Mouse (Mus musculus): ENCODE results near the gene Mycbpap.

The Mycbpap gene

GRCm38 (mm10) chr11:94521219-94521843 lies at the start of gene Mycbpap:
Gene Mycbpap (minus strand): TSS chr11:94521742.
- peak; percentile 51 for DNase-seq (ENCODE audit: low read depth, low spot score)
- no peaks in the 10 kb centered on the region for H3K36me3 ChIP-seq (ENCODE audit: control insufficient read depth, insufficient read depth, low read length, poor library complexity, severe bottlenecking)

GRCm38 (mm10) chr11:94570612-94571011 lies 49.1 kb upstream of the Mycbpap start:
- Histone ChIP-seq H3K36me3 (ENCODE audit: control insufficient read depth, insufficient read depth, low read length, poor library complexity, severe bottlenecking) (peaks cover 5% of the 10 kb centered on the region), H3K27me3 (ENCODE audit: control insufficient read depth, insufficient read depth, low read length, poor library complexity, severe bottlenecking) (no peaks in the 10 kb centered on the region)
- DNase-seq (ENCODE audit: low read depth, low spot score): no peak

More at GRCm38 (mm10) chr11:94521219-94521843, at the start of gene Mycbpap:
- no peaks in the 10 kb centered on the region for H3K27me3 ChIP-seq (ENCODE audit: control insufficient read depth, insufficient read depth, low read length, poor library complexity, severe bottlenecking)

GRCm38 (mm10) chr11:94567326-94567725 lies 45.8 kb upstream of the Mycbpap start:
- Histone ChIP-seq H3K36me3 (ENCODE audit: control insufficient read depth, insufficient read depth, low read length, poor library complexity, severe bottlenecking) (peaks cover 5% of the 10 kb centered on the region), H3K27me3 (ENCODE audit: control insufficient read depth, insufficient read depth, low read length, poor library complexity, severe bottlenecking) (no peaks in the 10 kb centered on the region)

GRCm38 (mm10) chr11:94566534-94566933 lies 45.0 kb upstream of the Mycbpap start:
- Histone ChIP-seq H3K36me3 (ENCODE audit: control insufficient read depth, insufficient read depth, low read length, poor library complexity, severe bottlenecking) (peaks cover 10% of the 10 kb centered on the region), H3K27me3 (ENCODE audit: control insufficient read depth, insufficient read depth, low read length, poor library complexity, severe bottlenecking) (no peaks in the 10 kb centered on the region)
- DNase-seq (ENCODE audit: low read depth, low spot score): no peak

More at GRCm38 (mm10) chr11:94567326-94567725, 45.8 kb upstream of the Mycbpap start:
- DNase-seq (ENCODE audit: low read depth, low spot score): no peak

- H3K36me3 ChIP-seq (ENCODE audit: control insufficient read depth, insufficient read depth, low read length, poor library complexity, severe bottlenecking): peaks cover 13% of the 10 kb centered on the region
- H3K27me3 ChIP-seq (ENCODE audit: control insufficient read depth, insufficient read depth, low read length, poor library complexity, severe bottlenecking): no peaks in the 10 kb centered on the region
- no peak for DNase-seq (ENCODE audit: low read depth, low spot score)
Measured at GRCm38 (mm10) chr11:94565151-94565479, 43.6 kb upstream of the Mycbpap start.

- DNase-seq (ENCODE audit: low read depth, low spot score): peak; percentile 47
- H3K27me3 ChIP-seq (ENCODE audit: control insufficient read depth, insufficient read depth, low read length, poor library complexity, severe bottlenecking): no peaks in the 10 kb centered on the region
- peaks cover 11% of the 10 kb centered on the region for H3K36me3 ChIP-seq (ENCODE audit: control insufficient read depth, insufficient read depth, low read length, poor library complexity, severe bottlenecking)
Measured at GRCm38 (mm10) chr11:94564437-94565150, 43.1 kb upstream of the Mycbpap start, which contains the start of gene Chad. Gene Chad (plus strand): TSS chr11:94565047.

GRCm38 (mm10) chr11:94563821-94564220 lies 42.3 kb upstream of the Mycbpap start:
- no peak for DNase-seq (ENCODE audit: low read depth, low spot score)
- no peaks in the 10 kb centered on the region for H3K27me3 ChIP-seq (ENCODE audit: control insufficient read depth, insufficient read depth, low read length, poor library complexity, severe bottlenecking)
- H3K36me3 ChIP-seq (ENCODE audit: control insufficient read depth, insufficient read depth, low read length, poor library complexity, severe bottlenecking): peaks cover 7% of the 10 kb centered on the region; the same call in 1 of the 2 replicates

- no peak for DNase-seq (ENCODE audit: low read depth, low spot score)
Measured at GRCm38 (mm10) chr11:94563383-94563782, 41.8 kb upstream of the Mycbpap start.

GRCm38 (mm10) chr11:94558226-94558625 lies 36.7 kb upstream of the Mycbpap start:
- no peak for DNase-seq (ENCODE audit: low read depth, low spot score)
- H3K27me3 ChIP-seq (ENCODE audit: control insufficient read depth, insufficient read depth, low read length, poor library complexity, severe bottlenecking): no peaks in the 10 kb centered on the region

More at GRCm38 (mm10) chr11:94563383-94563782, 41.8 kb upstream of the Mycbpap start:
- Histone ChIP-seq H3K36me3 (ENCODE audit: control insufficient read depth, insufficient read depth, low read length, poor library complexity, severe bottlenecking) (peaks cover 7% of the 10 kb centered on the region; the same call in 1 of the 2 replicates), H3K27me3 (ENCODE audit: control insufficient read depth, insufficient read depth, low read length, poor library complexity, severe bottlenecking) (no peaks in the 10 kb centered on the region)

GRCm38 (mm10) chr11:94550442-94550744 lies 28.9 kb upstream of the Mycbpap start:
- no peak for DNase-seq (ENCODE audit: low read depth, low spot score)
- H3K36me3 ChIP-seq (ENCODE audit: control insufficient read depth, insufficient read depth, low read length, poor library complexity, severe bottlenecking): no peaks in the 10 kb centered on the region
- no peaks in the 10 kb centered on the region for H3K27me3 ChIP-seq (ENCODE audit: control insufficient read depth, insufficient read depth, low read length, poor library complexity, severe bottlenecking)

More at GRCm38 (mm10) chr11:94558226-94558625, 36.7 kb upstream of the Mycbpap start:
- H3K36me3 ChIP-seq (ENCODE audit: control insufficient read depth, insufficient read depth, low read length, poor library complexity, severe bottlenecking): peaks cover 13% of the 10 kb centered on the region; the same call in 1 of the 2 replicates

GRCm38 (mm10) chr11:94549691-94550441 lies 28.3 kb upstream of the Mycbpap start:
- DNase-seq (ENCODE audit: low read depth, low spot score): peak; percentile 37
- Histone ChIP-seq H3K27me3 (ENCODE audit: control insufficient read depth, insufficient read depth, low read length, poor library complexity, severe bottlenecking) (no peaks in the 10 kb centered on the region), H3K36me3 (ENCODE audit: control insufficient read depth, insufficient read depth, low read length, poor library complexity, severe bottlenecking) (no peaks in the 10 kb centered on the region)

GRCm38 (mm10) chr11:94548888-94549690 lies 27.5 kb upstream of the Mycbpap start, which contains the start of gene Rsad1:
Gene Rsad1 (minus strand): TSS chr11:94549255.
- H3K36me3 ChIP-seq (ENCODE audit: control insufficient read depth, insufficient read depth, low read length, poor library complexity, severe bottlenecking): no peaks in the 10 kb centered on the region
- peak; percentile 96 for DNase-seq (ENCODE audit: low read depth, low spot score)
- H3K27me3 ChIP-seq (ENCODE audit: control insufficient read depth, insufficient read depth, low read length, poor library complexity, severe bottlenecking): no peaks in the 10 kb centered on the region

- no peaks in the 10 kb centered on the region for H3K27me3 ChIP-seq (ENCODE audit: control insufficient read depth, insufficient read depth, low read length, poor library complexity, severe bottlenecking)
- peak; percentile 42 for DNase-seq (ENCODE audit: low read depth, low spot score)
- no peaks in the 10 kb centered on the region for H3K36me3 ChIP-seq (ENCODE audit: control insufficient read depth, insufficient read depth, low read length, poor library complexity, severe bottlenecking)
Measured at GRCm38 (mm10) chr11:94548041-94548784, 26.7 kb upstream of the Mycbpap start.

GRCm38 (mm10) chr11:94547271-94547670 lies 25.7 kb upstream of the Mycbpap start:
- Histone ChIP-seq H3K27me3 (ENCODE audit: control insufficient read depth, insufficient read depth, low read length, poor library complexity, severe bottlenecking) (no peaks in the 10 kb centered on the region), H3K36me3 (ENCODE audit: control insufficient read depth, insufficient read depth, low read length, poor library complexity, severe bottlenecking) (no peaks in the 10 kb centered on the region)
- no peak for DNase-seq (ENCODE audit: low read depth, low spot score)
